In genomic region chr11:32216851-32217250, GRCm38 (mm10) we compare ENCODE assay signal across 8 mouse cellular contexts. TPM values are rescaled to one million over a fixed set of nuclear protein-coding genes. Genes with fewer than 3 reads are reported as not detected.
A peak's percentile ranks its signal among the peaks of the same experiment; 100 is the strongest.
DNase-seq lines count a peak whose midpoint lies in the region; ATAC-seq and TF ChIP-seq lines count a peak whose summit lies in the region.

No protein-coding gene starts in this region.

- whole genome bisulfite sequencing in intestine, postnatal 0 days = 28% methylated on average over 8 of the region's 8 CpGs
- 26% methylated on average over 8 of the region's 8 CpGs for WGBS in intestine, embryonic 15.5 days
- 16% methylated on average over 8 of the region's 8 CpGs for WGBS in forebrain, embryonic 15.5 days
- 24% methylated on average over 8 of the region's 8 CpGs for WGBS in spleen, adult 2 months

- no peaks in the 10 kb centered on the region for H3K27me3 ChIP-seq in intestine, postnatal 0 days (replicated peaks; ENCODE audit: control insufficient read depth, insufficient read depth, low read length)
- H3K27me3 ChIP-seq in intestine, embryonic 15.5 days (replicated peaks) = no peaks in the 10 kb centered on the region
- H3K27me3 ChIP-seq in forebrain, embryonic 15.5 days = peaks cover 10% of the 10 kb centered on the region; the same call in 1 of the 2 replicates
- peaks cover 8% of the 10 kb centered on the region for H3K27me3 ChIP-seq in spleen, adult 2 months (ENCODE audit: control insufficient read depth, insufficient read depth, low read length)

- peak; percentile 88 for DNase-seq in ES-CJ7 (ENCODE audit: low read depth, low spot score)
- peak; percentile 72 for DNase-seq in cerebellum, adult 11-12 months
- DNase-seq in kidney, postnatal 14 days = peak; percentile 79
- peak; percentile 58 to 77 for DNase-seq in lung, postnatal 4 days
- DNase-seq in spleen, adult 2 months (ENCODE audit: low read depth in 1 of 2, low spot score in 2 of 2) = peak; percentile 59 to 66

- no peak overlapping the region for H3K27ac ChIP-seq in intestine, postnatal 0 days (ENCODE audit: low read depth, low read length)
- no peak overlapping the region for H3K27ac ChIP-seq in intestine, embryonic 15.5 days
- H3K27ac ChIP-seq in forebrain, embryonic 15.5 days (replicated peaks) = 0 out of 2 replicates have a peak overlapping the region, but pooled peaks have one; percentile 31
- no peak overlapping the region for H3K27ac ChIP-seq in spleen, adult 2 months (ENCODE audit: insufficient read depth, low read length)

- H3K4me3 ChIP-seq in intestine, postnatal 0 days (ENCODE audit: low read depth, low read length) = no peak overlapping the region
- no peak overlapping the region for H3K4me3 ChIP-seq in intestine, embryonic 15.5 days (replicated peaks)
- H3K4me3 ChIP-seq in forebrain, embryonic 15.5 days = no peak overlapping the region
- no peak overlapping the region for H3K4me3 ChIP-seq in spleen, adult 2 months (ENCODE audit: extremely low read depth, insufficient read depth, insufficient read length)

- H3K4me1 ChIP-seq in intestine, postnatal 0 days (replicated peaks; ENCODE audit: control insufficient read depth, insufficient read depth, low read length) = no peaks in the 10 kb centered on the region; the same call in 1 of the 2 replicates
- H3K4me1 ChIP-seq in intestine, embryonic 15.5 days (replicated peaks) = peaks cover 33% of the 10 kb centered on the region
- peaks cover 18% of the 10 kb centered on the region for H3K4me1 ChIP-seq in forebrain, embryonic 15.5 days
- peaks cover 6% of the 10 kb centered on the region for H3K4me1 ChIP-seq in spleen, adult 2 months (ENCODE audit: control insufficient read depth, insufficient read depth, insufficient read length)

- H3K36me3 ChIP-seq in intestine, postnatal 0 days (ENCODE audit: control insufficient read depth, insufficient read depth) = peaks cover 42% of the 10 kb centered on the region
- peaks cover 31% of the 10 kb centered on the region for H3K36me3 ChIP-seq in intestine, embryonic 15.5 days
- H3K36me3 ChIP-seq in forebrain, embryonic 15.5 days = no peaks in the 10 kb centered on the region; the same call in 1 of the 2 replicates
- no peaks in the 10 kb centered on the region for H3K36me3 ChIP-seq in spleen, adult 2 months (ENCODE audit: control insufficient read depth, insufficient read depth, low read length)

- ATAC-seq in intestine, postnatal 0 days = peak; percentile 23; the same call in 1 of the 2 replicates
- ATAC-seq in intestine, embryonic 15.5 days = no peak
- ATAC-seq in forebrain, embryonic 15.5 days (replicated peaks) = peak; percentile 49; the same call in 1 of the 2 replicates

- no peaks in the 10 kb centered on the region for H3K9me3 ChIP-seq in intestine, postnatal 0 days (ENCODE audit: control insufficient read depth)
- H3K9me3 ChIP-seq in intestine, embryonic 15.5 days = no peaks in the 10 kb centered on the region
- no peaks in the 10 kb centered on the region for H3K9me3 ChIP-seq in forebrain, embryonic 15.5 days

- H3K4me2 ChIP-seq in intestine, postnatal 0 days (replicated peaks; ENCODE audit: low read depth) = no peak overlapping the region
- no peak overlapping the region for H3K4me2 ChIP-seq in intestine, embryonic 15.5 days (replicated peaks)
- H3K4me2 ChIP-seq in forebrain, embryonic 15.5 days (replicated peaks) = no peak overlapping the region

- no peak for TF ChIP-seq POLR2A in spleen, adult 2 months (IDR thresholded peaks at IDR 0.05; ENCODE audit: low read depth, low read length)

- TF ChIP-seq CTCF in intestine, postnatal 0 days (IDR thresholded peaks at IDR 0.05; ENCODE audit: low read depth) = peak; percentile 95
- peak; percentile 87; the same call in 1 of the 2 replicates for TF ChIP-seq CTCF in spleen, adult 2 months (IDR thresholded peaks at IDR 0.05; ENCODE audit: extremely low read depth, insufficient read depth, insufficient read length, insufficient replicate concordance)

- H3K9ac ChIP-seq in intestine, postnatal 0 days (ENCODE audit: low read depth, low read length) = no peak overlapping the region
- H3K9ac ChIP-seq in intestine, embryonic 15.5 days = no peak overlapping the region
- no peak overlapping the region for H3K9ac ChIP-seq in forebrain, embryonic 15.5 days (replicated peaks)

RNA-seq across cellular contexts. Expression of gene Rhbdf1, which starts 5.2 kb away (rescaled TPM):
- polyA plus RNA-seq in intestine, postnatal 0 days (2015; fragmentation: Nextera tagmentation; extraction: Ambion mirVana) = 20.7 and 26.1 TPM in 2 replicates
- polyA plus RNA-seq in intestine, embryonic 15.5 days (2015; fragmentation: Nextera tagmentation; extraction: Ambion mirVana) = 52.8 and 53.5 TPM in 2 replicates
- polyA plus RNA-seq in forebrain, embryonic 15.5 days (2015; fragmentation: Nextera tagmentation; extraction: Ambion mirVana) = 16.7 and 18.1 TPM in 2 replicates
- polyA plus RNA-seq in spleen, adult 2 months (2012; rRNA removed) = 52.3 and 55.3 TPM in 2 replicates

RNA-seq across cellular contexts. Expression of gene Mpg, which starts 9.5 kb away (rescaled TPM):
- polyA plus RNA-seq in intestine, postnatal 0 days (2015; fragmentation: Nextera tagmentation; extraction: Ambion mirVana) = 19.2 and 20.9 TPM in 2 replicates
- 30.8 and 36.6 TPM in 2 replicates for polyA plus RNA-seq in intestine, embryonic 15.5 days (2015; fragmentation: Nextera tagmentation; extraction: Ambion mirVana)
- 33.5 and 33.8 TPM in 2 replicates for polyA plus RNA-seq in forebrain, embryonic 15.5 days (2015; fragmentation: Nextera tagmentation; extraction: Ambion mirVana)
- 10.4 and 11.1 TPM in 2 replicates for polyA plus RNA-seq in spleen, adult 2 months (2012; rRNA removed)

RNA-seq across cellular contexts. Expression of gene Snrnp25, which starts 11.6 kb away (rescaled TPM):
- polyA plus RNA-seq in intestine, postnatal 0 days (2015; fragmentation: Nextera tagmentation; extraction: Ambion mirVana) = 27.0 and 28.0 TPM in 2 replicates
- polyA plus RNA-seq in intestine, embryonic 15.5 days (2015; fragmentation: Nextera tagmentation; extraction: Ambion mirVana) = 45.1 and 49.1 TPM in 2 replicates
- 51.8 and 54.2 TPM in 2 replicates for polyA plus RNA-seq in forebrain, embryonic 15.5 days (2015; fragmentation: Nextera tagmentation; extraction: Ambion mirVana)
- polyA plus RNA-seq in spleen, adult 2 months (2012; rRNA removed) = 29.7 and 32.5 TPM in 2 replicates

RNA-seq across cellular contexts. Expression of gene Il9r, which starts 16.8 kb away (rescaled TPM):
- not detected in 2 replicates for polyA plus RNA-seq in intestine, postnatal 0 days (2015; fragmentation: Nextera tagmentation; extraction: Ambion mirVana)
- 0.09 and 0.11 TPM in 2 replicates for polyA plus RNA-seq in intestine, embryonic 15.5 days (2015; fragmentation: Nextera tagmentation; extraction: Ambion mirVana)
- not detected in 2 replicates for polyA plus RNA-seq in forebrain, embryonic 15.5 days (2015; fragmentation: Nextera tagmentation; extraction: Ambion mirVana)
- 27.6 and 36.0 TPM in 2 replicates for polyA plus RNA-seq in spleen, adult 2 months (2012; rRNA removed)

RNA-seq across cellular contexts. Expression of gene Nprl3, which starts 50.7 kb away (rescaled TPM):
- polyA plus RNA-seq in intestine, postnatal 0 days (2015; fragmentation: Nextera tagmentation; extraction: Ambion mirVana) = 19.8 and 20.7 TPM in 2 replicates
- 29.4 and 33.6 TPM in 2 replicates for polyA plus RNA-seq in intestine, embryonic 15.5 days (2015; fragmentation: Nextera tagmentation; extraction: Ambion mirVana)
- 50.9 and 51.4 TPM in 2 replicates for polyA plus RNA-seq in forebrain, embryonic 15.5 days (2015; fragmentation: Nextera tagmentation; extraction: Ambion mirVana)
- polyA plus RNA-seq in spleen, adult 2 months (2012; rRNA removed) = 76.9 and 87.3 TPM in 2 replicates
